Mouse (Mus musculus) gastrocnemius, adult 2 months (tissue): ENCODE measurements around the gene A930017K11Rik. TPM values are rescaled to one million over a fixed set of nuclear protein-coding genes. Genes with fewer than 3 reads are reported as not detected.
A peak's percentile ranks its signal among the peaks of the same experiment; 100 is the strongest.

Source experiments
- DNase-seq: peaks from one replicate; pipeline ENCODE4 v3.0.0; 2022
- H3K27ac ChIP-seq: fragments of 200-600 bp; 2 replicates; pipeline ENCODE4 v1.8.1; 2022; ENCODE audit warnings: mild to moderate bottlenecking
- H3K4me3 ChIP-seq: fragments of 200-600 bp; 2 replicates; pipeline ENCODE4 v1.8.1; 2022; ENCODE audit warnings: mild to moderate bottlenecking, moderate library complexity
- CTCF ChIP-seq: fragments of 200-600 bp; IDR thresholded peaks from 2 replicates; pipeline ENCODE4 v1.8.1; 2022; ENCODE audit warnings: antibody characterized with exemption, mild to moderate bottlenecking, moderate library complexity
- intact Hi-C: fragments of 180-260 bp; cut with DNase I; formaldehyde crosslinking; loops from one replicate; pipeline ENCODE4 v1.15.1; 2025
- long read RNA-seq, 2 experiments: library from polyadenylated mRNA; stranded (forward); transcript quantifications; one replicate each; pipeline ENCODE4 v2.0.0; 2021
- total RNA-seq, 2 experiments: library from RNA; stranded (reverse); gene quantifications; 2 replicates each; pipeline ENCODE4 v1.2.3; 2021

The A930017K11Rik gene
- not detected for total RNA-seq
- long read RNA-seq, experiment 1, result 0 reads
- long read RNA-seq, experiment 2, result 0 reads

DNA sequence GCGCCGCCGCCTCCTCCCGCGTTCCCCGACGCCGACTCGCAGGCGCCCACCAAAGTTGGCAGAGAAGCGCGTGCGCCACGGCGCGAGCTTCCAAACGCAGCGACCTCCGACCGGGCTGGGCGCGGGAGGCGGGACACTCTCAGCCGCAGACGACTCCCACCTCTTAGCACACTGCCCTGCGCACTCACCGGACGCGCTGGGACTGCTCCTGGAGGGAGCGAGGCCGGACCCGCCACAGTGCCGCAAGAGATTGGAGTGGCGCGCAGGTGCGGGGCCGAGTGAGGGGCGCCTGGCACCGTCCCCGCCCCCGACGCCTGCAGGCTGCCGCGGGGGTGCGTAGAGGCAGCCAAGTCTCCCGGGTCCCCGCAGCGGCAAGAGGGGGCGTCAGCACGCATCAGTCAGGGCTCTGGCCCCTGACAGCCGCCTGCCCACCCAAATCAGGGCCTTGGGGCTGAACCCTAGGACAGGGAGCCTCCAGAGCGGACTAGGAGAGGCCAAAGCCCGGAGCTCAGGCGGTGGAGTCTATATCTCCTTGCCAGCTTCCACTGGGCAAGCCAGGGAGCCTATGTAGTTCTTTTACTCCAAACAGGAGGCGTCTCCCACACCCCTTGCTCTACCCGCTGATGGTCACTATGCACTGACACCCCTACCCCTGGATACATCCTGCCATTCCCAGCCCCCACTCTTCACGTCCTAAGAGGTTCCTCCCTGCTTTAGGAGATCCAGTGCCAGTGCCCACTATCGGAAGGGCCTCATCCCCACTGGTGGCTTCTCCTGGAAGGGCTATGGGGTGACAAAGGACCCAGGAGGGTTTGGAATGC is at the start of gene A930017K11Rik:
Gene A930017K11Rik, minus strand, starts transcription at position 763 of the 821 bp plus-strand sequence.
- TF ChIP-seq CTCF, result no peak
- H3K27ac ChIP-seq, result no peak within 1 kb of the TSS
- DNase-seq, result no peak
- peak within 1 kb of the TSS; percentile 65 for H3K4me3 ChIP-seq
- intact Hi-C loops, result no loop called here

DNA sequence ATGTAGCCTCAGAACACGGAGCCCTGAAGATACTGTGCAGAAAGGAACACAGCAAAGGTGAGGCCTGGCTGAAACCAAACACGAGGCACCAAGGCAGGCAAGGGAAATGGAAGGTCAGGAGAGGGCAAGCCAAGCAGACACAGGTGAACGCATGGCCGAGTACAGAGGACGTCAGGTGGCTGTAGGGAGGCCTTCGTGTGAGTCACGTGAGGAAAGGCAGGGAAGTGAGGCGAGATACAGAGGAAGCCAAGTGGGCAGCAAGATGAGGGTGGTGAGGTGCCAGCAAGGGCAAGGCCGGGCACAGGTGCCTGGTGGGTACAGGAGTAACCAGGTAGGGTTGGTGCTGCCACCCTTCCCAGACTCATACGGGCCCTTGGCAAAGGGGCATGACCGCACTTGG is 46.1 kb upstream of the A930017K11Rik start:
- H3K4me3 ChIP-seq, result no peak overlapping the region
- no peak for DNase-seq
- intact Hi-C loops, result no loop called here
- no peak for TF ChIP-seq CTCF
- H3K27ac ChIP-seq, result no peak overlapping the region

DNA sequence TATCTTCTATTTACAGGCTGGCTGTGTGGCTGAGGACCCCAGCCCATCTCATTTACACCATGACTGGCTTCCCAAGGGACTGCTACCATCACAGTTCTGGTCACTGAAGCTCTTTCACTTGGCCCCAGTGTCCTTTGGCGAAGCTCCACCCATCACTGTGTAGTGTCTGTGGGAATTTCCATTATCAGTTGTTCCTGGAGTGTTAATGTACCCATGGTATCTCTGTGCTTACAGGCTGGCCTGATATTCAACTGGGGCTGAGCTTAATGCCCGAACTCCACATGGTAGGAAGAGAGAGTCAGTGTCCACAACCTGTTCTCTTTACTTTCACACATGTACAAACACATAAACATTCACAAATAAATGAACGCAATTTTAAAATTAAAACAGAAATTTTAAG is 41.1 kb upstream of the A930017K11Rik start:
- intact Hi-C loops, result no loop called here
- no peak overlapping the region for H3K27ac ChIP-seq
- no peak overlapping the region for H3K4me3 ChIP-seq
- TF ChIP-seq CTCF, result no peak
- no peak for DNase-seq

DNA sequence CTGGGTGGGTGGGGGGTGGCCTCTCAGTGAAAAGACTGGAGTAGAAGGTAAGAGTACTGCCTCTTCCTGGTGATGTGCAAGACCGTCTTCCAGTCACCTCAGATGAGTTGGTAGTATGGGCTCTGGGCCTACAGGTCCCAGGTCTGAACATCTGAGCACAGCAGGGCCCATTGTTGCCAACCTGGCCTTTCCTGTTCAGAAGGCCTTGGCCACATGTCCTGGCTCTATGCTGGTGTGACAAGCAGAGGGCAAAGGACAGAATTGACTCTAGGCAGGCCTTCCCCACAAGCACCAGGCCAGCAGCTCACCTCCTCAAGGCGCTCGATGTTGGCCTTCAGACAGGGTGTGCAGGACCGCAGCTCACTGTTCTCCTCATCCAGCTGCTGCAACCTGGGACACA is 39.9 kb upstream of the A930017K11Rik start:
- no peak overlapping the region for H3K4me3 ChIP-seq
- TF ChIP-seq CTCF, result no peak
- intact Hi-C loops, result no loop called here
- H3K27ac ChIP-seq, result no peak overlapping the region
- DNase-seq, result no peak

DNA sequence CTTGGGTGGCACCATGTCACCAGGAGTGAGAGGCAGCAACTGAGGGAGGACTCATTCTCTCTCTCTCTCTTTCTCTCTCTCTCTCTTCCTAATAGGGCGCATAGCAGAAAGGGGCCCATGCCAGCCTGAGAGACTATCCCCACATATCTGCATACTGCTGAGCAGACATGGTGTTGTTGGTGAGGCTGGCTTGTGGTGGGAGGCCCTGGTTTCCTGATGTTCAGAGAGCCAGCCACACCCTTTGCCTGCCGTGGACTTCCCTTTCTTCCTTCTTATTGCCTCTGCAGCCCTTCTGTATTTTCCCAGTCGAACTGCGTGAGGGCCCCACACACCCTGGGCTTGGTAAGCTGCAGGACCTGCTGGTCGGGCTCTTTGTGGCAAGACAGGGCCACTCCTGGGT is 38.0 kb upstream of the A930017K11Rik start:
- TF ChIP-seq CTCF, result no peak
- no peak for DNase-seq
- H3K4me3 ChIP-seq, result no peak overlapping the region
- intact Hi-C loops, result no loop called here
- no peak overlapping the region for H3K27ac ChIP-seq

DNA sequence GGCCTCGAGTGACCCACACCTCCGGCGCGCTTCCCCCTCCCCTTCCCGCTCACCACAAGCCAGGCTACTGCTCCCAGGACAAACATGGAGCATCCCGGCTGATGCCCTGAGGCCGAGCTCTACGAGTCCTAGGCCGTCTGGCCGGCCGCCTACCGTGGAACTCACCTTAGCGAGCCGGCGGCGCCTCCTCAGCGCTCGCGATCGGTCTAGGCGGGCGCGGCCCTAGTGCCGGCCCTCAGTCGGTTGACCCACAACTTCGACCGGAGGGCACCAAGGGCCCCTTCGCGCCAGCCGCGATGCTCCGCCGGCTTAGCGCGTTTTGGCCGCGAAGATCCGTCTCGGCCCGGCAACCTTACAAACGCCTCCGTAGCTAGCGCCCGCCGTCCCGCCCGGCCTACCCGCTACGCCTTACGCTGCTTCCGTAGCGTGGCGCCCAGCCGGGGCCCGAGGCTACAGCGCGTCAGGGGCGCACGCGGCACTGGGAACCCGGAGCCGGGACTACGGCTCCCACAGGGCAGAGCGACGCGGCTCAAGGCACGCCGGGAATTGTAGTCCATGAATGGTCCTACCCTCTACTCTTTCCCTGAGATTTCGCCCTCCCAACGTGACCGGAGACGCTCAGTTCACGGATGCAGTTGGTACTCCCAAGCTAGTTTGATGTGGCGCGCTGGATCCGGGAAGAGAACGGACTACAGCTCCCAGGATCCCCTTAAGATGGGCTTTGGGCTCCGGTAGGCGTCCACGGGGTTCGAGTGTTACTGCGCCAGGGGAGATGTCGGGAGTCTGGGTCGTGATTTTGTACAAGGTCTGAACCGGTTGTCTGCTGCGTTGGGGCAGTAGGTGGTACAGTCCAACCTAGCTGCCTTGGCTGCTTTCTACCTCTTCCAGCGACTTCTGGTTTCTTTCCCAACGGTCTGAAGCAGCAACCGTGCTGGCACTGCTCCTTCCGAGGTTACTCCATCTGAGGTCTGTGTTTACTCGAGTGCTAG is 33.2 kb upstream of the A930017K11Rik start, which contains the start of gene Capn15:
Gene Capn15, minus strand, starts transcription at position 491 of the 989 bp plus-strand sequence.
- intact Hi-C loops, result loop anchor here (2.0 kb wide), 1 partner anchor 45 kb away; no protein-coding TSS in a partner anchor

DNA sequence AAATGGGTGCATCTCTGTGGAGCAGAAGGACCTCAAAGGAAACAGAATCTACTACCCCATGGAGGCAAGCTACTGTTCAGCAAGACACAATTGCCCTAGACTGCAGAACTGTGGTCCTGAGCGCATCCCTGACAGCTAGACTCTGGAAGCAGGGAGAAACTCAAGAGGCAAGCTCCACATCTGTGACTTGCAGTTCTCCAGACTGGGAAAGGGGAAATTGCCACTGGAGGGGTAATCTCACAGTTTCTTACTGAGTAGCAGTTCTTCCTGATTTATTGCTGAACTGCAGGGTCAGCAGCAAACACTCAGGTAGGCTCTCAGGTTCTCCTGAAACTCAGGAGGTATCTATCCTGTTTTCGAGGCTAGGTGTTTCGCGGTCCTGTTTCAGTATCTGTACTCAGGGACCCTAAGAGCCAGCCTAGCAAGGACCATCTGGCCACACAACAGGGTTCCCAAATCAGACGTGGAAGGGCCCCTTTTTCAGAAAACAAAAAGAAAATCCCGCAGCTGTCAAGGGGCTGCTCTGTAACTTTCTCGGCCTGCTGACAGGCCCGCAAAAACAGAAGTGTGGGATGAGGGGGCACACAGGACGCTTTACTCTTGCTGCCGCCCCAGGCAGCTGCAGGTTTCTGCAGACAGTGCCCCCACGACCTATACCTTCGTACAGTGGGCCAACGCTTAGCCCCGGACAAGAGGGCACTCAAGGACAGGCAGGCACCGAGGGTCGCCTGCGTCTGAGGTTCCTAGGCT is 32.4 kb upstream of the A930017K11Rik start:
- intact Hi-C loops, result loop anchor here (2.0 to 5.0 kb wide), 2 partner anchors 44 to 92 kb away; no protein-coding TSS in a partner anchor
- peak overlapping the region; percentile 92 for H3K4me3 ChIP-seq
- DNase-seq, result no peak
- H3K27ac ChIP-seq, result peak overlapping the region; percentile 93
- no peak for TF ChIP-seq CTCF

More for the DNA sequence above, 33.2 kb upstream of the A930017K11Rik start, which contains the start of gene Capn15:
- Histone ChIP-seq H3K4me3 (peak within 1 kb of the TSS; percentile 92), H3K27ac (peak within 1 kb of the TSS; percentile 93)
- DNase-seq, result peak; percentile 96
- no peak for TF ChIP-seq CTCF

DNA sequence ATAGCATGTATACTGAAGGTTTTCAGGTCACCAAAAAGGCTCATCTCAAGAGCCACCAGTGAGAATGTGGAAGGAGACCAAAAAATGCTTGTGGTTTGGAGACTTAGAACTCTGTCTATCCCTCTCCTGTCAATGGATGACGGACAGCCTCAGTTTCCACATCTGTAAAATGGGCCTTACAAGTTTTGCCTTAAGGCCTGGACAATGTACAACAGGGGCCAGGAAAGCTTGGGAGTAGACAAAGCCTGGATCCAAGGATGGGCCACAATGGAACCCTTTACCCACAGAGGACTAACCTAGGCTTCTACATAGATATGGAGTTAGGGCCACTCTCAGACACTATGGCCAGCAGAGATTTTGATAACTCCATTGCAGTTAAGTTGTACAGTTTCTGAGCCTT is 31.7 kb upstream of the A930017K11Rik start:
- intact Hi-C loops, result loop anchor here (2.0 to 5.0 kb wide), 2 partner anchors 43 to 92 kb away; no protein-coding TSS in a partner anchor
- Histone ChIP-seq H3K4me3 (peak overlapping the region; percentile 92), H3K27ac (no peak overlapping the region)
- DNase-seq, result no peak
- TF ChIP-seq CTCF, result no peak

DNA sequence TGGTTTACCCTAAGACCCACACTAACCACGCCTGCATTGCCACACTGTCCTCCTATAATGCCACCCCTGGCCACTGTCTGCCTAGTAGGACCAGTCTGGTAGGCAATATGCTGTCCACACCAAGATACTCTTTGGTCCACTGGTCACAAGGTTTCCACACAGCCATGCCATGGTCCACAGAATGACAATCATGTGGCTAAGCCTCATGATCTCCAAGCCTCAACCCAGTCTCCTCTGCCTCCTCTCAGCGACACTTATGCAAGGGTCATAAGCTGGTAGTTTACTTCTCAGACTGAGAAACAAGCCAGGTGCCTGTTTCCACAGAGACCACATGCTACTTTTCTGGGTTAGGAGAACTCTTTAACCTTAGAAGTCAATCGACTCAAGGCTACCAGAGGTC is 30.5 kb upstream of the A930017K11Rik start:
- Histone ChIP-seq H3K4me3 (no peak overlapping the region), H3K27ac (no peak overlapping the region)
- intact Hi-C loops, result loop anchor here (5.0 kb wide), 1 partner anchor 91 kb away; no protein-coding TSS in a partner anchor
- DNase-seq, result no peak
- no peak for TF ChIP-seq CTCF

DNA sequence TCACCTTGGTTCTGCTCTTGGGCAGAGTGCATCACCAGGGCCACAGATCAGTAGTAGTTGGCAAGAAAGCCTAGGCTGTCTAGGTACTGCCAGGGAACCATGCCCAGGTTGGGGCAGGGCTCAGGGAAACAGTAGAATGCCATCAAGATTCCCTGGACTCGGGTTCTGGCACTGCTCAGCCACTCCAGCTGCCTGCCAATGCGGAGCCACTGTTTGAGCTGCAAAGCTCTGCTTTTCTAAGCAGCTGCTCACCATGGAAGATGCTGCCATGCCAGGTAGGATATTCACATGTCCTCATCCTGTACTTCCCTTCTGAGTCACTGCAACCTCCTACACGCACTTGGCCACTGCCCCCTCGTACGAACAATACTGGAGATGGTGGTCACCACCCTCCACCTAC is 28.5 kb upstream of the A930017K11Rik start:
- peak; percentile 82 for DNase-seq
- TF ChIP-seq CTCF, result no peak
- H3K4me3 ChIP-seq, result no peak overlapping the region
- intact Hi-C loops, result loop anchor here (2.0 to 5.0 kb wide), 2 partner anchors 62 to 89 kb away; partner anchors contain the start of gene Rab40c
- H3K27ac ChIP-seq, result 0 out of 2 replicates have a peak overlapping the region, but pooled peaks have one; percentile 8
